Mouse (Mus musculus) heart, postnatal 25 days (tissue): ENCODE results near the gene Efcab5. TPM values are rescaled to one million over a fixed set of nuclear protein-coding genes. Genes with fewer than 3 reads are reported as not detected.
"Not testable (repeated sequence)": the region's sequence is repeated elsewhere in the genome, so short reads cannot be mapped to it uniquely, and the experiment has no call there.

ENCODE experiments used
- DNase-seq: peaks from one replicate; pipeline ENCODE4 v3.0.0; 2022; ENCODE audit warnings: low spot score
- intact Hi-C: fragments of 180-260 bp; cut with DNase I; formaldehyde crosslinking; loops from one replicate; pipeline ENCODE4 v1.15.1; 2025
- total RNA-seq, 2 experiments: library from RNA; stranded (reverse); gene quantifications; 2 replicates each; pipeline ENCODE4 v1.2.3; 2021

Gene Efcab5
- total RNA-seq, 2 experiments from 2014 or later: 0.25 to 0.65 TPM

DNA sequence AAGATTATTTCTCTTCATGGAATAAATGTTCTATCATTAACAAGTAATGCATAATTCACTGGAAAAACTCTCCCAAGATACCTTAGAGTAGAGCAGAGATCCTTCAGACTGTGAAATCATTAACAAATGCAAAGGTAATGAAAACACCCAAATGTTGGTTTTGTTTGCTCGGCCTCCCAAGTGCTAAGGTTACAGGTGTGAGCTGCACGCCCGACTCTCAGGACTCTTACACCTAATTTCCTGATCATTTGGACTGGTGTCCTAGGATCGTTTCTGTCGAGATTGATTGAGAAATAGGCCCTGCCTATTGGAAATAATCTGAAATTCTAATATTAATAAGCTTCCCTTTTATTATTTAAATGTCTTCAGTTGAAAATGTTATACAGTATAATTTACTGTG, 7.2 kb downstream of the Efcab5 start:
- no peak for DNase-seq
- intact Hi-C loops: no loop called here

DNA sequence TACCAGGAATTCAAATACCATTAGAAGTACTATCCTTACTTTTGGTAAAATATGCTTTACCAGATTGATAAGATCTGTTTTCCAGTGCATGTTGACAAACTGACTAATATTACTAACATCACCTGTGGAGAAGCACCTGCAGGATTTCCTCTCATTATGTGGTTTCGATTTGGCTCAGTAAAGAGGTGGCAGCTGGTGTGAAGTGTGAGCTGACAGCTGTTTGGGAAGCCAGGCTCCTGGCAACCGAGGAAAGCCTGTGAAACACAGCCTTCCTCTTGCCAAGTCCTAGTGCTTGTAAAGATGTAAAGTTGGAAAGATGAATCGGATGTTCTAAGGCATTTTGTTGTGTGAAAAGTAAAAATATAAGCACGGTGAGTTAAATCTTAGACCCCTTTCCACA, 7.9 kb downstream of the Efcab5 start:
- DNase-seq: no peak

DNA sequence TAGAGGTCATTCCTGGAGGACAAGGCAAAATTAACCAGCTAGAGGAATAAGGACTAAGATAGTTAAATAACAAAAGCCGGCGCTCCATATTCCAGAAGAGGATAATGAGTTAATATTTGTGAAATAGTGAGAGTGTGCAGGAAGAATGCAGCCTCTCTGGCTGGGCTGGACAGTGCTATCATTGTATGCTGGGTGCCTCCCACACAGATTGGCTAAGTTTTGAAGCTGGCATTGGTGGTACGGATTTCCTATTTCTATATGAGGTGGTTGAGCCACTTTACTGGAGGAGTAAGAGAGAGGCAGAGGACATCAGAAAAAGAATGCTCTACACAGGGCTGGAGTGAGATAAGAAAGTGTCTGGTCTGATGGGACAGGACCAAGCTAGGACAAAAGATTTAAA, 9.0 kb downstream of the Efcab5 start:
- intact Hi-C loops: no loop called here
- DNase-seq: no peak

More for the DNA sequence above, 7.9 kb downstream of the Efcab5 start:
- intact Hi-C loops: no loop called here

DNA sequence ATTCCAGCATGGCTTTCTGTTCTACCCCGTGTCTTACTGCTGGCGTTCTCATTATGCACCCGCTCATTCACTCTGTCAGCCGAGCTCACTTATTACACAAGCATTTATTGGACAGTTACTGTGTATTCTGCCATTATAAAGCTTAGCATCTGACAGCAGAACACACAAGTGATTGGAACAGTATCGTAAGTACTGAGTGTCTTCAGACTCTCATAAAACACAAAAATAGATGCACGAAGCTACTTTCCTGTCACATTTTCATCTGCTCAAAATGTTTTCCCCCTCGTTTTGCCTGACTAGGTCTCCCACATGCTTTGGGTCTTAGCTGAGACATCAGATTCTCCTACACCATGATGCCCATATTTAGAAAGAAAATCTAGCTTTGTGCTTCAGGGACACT, 14.2 kb downstream of the Efcab5 start:
- intact Hi-C loops: no loop called here
- DNase-seq: no peak

DNA sequence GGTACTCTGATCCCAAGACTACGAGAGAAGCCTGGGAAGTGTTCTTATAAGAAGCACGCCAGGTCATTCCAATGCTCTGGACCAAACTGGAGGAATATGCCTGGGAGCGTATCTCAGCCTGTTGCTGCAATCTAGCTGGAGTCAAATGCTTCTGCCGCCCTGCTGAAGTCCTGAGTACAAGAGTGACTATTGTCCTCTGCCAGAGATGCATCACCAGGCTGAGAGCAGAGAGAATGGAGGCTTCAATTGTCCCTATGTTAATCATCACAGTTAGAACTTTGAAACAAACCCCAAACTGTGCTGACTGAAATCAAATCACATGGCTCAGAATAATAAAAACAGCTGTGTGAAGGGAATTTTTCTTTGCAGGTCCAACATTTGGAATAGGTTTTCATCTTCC, 15.0 kb downstream of the Efcab5 start:
- no peak for DNase-seq
- intact Hi-C loops: no loop called here

DNA sequence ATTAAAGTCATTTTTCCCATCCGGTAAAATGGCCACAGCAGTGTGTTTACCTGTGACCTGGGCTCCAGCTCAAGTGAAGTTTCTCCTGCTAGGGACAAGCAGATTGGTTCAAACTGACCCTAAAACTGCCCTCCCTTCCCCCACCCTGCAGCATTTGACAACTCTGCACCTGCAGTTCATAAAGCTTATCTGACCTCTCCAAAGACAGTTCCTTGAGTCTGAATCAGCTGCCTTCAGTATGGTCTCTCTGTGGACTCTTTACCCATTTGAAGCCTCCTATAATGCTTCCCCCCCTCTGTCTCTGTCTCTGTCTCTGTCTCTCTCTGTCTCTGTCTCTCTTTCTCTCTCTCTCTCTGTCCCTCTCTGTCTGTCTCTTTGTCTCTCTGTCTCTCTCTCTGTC, 28.0 kb downstream of the Efcab5 start:
- intact Hi-C loops: no loop called here
- DNase-seq: no peak

DNA sequence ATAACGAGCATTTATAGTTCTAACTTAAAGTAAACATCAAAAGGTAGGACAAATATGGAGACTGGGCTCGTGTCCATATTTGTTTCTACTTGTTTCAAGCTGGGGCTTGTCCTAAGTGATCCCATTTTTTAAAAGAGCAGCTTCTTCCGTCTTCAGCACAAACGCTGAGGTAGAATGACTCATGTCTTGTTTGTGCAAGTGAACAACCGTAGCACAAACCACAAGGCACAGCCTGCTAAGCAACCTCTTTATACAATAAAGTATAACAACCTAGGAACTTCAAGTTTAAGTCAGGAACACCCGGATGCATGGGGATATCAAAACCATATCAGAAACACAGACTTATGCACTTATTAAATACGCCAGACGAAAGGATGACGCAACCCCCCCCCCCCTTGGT, 28.4 kb downstream of the Efcab5 start:
- DNase-seq: no peak
- intact Hi-C loops: no loop called here

DNA sequence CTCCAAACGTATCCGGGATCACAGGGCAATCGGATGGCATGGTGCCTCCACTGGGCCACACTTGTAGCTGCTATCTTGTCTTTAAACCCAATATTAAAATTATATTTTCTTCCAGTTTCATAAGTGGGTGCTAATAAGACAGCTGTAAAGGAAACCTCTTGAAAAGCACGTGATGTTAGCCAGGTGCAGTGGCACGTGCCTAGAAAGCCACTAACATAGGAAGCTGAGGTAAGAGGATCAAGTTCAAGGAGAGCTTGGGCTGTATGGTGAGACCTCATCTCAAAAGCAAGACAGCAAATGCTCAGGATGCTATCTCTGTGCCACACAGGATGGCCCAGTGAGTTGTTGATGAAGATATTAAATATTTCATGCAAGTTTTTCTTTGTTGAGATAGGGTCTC, 34.6 kb downstream of the Efcab5 start:
- intact Hi-C loops: no loop called here
- DNase-seq: no peak

DNA sequence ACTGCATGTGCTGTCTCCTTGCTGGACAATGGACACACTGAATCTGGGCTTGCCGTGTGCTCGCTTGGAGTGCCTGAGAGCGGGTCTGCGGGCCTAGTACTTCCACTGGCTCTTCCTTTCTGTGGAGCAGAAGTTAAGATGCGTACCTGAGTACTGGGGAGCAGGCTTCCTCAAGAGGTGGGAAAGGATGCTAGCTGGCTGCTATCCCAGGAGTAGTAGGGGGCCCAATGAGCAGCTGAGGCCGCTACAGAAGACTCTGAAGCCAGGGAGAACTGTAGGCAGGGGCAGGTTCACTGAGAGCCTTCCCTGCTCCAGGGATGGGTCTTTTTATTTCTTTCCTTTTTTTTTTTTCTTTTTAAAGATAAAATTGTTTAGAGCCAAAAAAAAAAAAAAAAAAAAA, 38.0 kb downstream of the Efcab5 start:
- DNase-seq: no peak
- intact Hi-C loops: no loop called here

DNA sequence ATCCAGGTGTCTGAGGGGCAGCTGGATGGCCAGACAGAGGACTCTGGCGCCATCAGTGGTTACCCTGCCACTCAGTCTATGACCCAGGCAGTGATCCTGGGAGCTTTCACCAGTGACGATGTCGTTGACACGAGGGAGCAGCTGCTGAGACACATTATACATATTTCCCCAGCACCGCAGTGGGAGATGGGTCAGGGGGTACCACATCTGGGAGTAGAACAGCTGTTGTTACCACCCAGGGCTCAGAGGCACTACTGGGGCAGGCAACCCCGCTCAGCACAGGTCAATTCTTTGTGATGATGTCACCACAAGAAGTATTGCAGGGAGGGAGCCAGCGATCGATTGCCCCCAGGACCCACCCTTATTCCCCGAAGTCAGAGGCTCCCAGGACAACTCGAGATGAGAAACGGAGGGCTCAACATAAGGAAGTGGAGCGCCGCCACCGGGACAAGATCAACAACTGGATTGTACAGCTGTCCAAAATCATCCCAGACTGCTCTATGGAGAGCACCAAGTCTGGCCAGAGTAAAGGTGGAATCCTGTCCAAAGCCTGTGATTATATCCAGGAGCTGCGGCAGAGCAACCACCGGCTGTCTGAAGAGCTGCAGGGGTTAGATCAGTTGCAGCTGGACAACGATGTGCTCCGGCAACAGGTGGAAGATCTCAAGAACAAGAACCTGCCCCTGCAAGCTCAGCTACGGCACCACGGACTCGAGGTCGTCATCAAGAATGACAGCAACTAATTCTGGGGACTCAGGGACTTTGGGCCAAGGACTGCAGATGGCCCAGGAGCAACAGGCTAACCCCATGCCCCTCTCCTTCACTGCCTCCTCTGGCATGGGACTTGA, 38.8 kb downstream of the Efcab5 start:
- intact Hi-C loops, DNase-seq: not testable (repeated sequence)

DNA sequence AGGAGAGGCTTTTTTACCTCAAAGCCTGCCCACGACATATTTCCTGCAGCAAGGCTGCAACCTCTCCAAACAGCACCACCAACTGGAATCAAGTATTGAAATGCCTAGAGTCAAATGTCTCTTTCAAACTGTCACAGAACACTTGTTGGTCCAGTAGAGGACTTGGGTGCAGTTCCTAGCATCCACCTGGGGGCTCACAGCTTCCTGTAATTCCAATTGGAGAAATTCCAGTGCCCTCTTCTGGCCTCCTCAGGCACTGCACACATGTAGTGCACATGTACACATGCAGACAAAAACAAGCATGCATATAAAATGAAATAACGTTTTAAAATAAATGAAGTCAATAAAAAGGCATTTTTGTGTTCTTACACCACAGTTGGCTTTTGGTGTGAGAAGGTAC, 40.0 kb downstream of the Efcab5 start:
- DNase-seq: no peak
- intact Hi-C loops: no loop called here

DNA sequence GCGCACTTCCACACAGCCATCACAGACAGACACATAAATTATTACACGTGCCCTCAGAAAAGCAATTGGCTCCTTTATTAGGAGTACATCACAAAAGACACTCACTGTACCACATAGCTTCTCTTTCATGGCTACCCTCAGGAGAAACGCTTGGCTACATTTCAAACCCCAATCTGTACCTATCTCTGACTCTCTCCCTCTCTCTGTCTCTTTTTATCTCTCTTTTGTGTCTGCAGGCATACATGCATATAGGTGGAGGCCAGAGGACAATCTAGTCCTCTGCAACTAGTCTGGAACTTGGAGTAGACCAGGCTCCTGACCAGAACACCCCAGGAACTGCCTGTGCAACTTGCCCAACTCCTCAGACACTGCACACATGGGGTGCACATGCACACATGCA, 41.0 kb downstream of the Efcab5 start:
- intact Hi-C loops: no loop called here
- no peak for DNase-seq

DNA sequence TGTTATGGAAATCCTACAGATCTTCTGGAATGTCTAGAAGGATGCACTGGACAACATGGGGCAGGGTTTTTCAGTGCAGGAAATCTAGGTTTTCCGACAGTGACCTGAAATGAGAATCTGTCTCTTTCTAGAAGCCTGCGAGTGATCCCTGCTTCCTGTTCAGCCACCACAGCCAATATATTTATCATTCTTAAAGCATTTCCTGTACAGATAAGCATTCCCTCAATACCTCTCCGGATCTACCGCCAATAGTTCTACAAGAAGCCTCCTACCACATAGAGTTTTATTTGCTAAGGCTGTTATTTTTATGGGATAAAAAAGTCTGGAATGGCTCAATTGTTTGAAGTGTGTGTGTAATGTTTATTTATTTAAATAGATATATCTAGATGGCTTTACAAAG, 43.3 kb downstream of the Efcab5 start:
- DNase-seq: no peak
- intact Hi-C loops: no loop called here

DNA sequence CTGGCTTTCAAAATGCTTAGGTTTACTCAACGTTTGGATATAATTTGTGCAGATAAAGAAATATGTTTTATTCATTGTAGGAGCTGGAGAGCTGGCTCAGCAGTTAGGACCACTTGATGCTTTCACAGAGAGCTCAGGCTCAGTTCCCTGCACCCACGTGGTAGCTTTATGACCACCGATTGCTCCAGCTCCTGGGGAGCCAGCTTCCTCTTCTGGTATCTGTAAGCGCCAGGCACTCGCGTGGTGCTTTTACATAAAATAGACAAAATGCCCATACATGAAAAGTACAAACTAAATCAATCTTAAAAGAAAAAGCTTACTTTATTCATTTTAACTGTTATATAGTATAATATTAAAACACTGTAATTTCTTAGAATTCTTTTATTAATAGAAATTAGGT, 46.8 kb downstream of the Efcab5 start:
- DNase-seq: no peak
- intact Hi-C loops: no loop called here

DNA sequence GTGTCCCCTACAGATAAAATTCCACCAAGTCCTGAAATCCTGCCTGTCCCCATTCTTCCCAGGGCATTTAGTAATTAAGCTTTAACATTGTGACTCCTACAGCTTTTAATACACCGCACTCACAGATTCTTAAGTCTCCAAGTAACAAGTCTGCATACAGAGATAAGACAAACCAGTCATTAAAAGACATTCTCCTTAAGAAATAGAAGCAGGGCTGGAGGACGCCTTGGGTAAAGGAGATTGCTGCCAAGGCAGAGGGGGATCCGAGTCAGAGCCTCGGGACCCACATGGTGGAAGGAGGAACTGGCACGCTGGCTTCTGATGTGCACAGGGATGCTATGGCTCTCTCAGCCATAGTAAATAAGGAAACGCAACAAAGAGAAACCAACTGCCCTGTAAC, 48.8 kb downstream of the Efcab5 start:
- intact Hi-C loops: no loop called here
- no peak for DNase-seq

DNA sequence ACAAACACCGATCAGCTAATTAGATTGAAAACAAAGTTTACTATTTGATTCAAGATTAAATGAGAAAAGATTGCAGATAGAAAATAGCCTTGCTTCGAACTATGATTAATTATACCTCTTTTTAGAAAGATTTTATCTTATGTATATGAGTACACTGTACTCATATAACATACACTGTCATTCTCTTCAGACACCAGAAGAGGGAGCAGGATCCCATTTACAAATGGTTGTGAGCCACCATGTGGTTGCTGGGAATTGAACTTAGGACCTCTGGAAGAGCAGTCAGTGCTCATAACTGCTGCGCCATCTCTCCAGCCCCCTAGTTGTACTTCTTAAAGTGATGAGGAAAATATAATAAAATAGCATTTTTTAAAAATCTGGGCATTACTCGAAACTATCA, 55.3 kb downstream of the Efcab5 start:
- no peak for DNase-seq
- intact Hi-C loops: no loop called here

DNA sequence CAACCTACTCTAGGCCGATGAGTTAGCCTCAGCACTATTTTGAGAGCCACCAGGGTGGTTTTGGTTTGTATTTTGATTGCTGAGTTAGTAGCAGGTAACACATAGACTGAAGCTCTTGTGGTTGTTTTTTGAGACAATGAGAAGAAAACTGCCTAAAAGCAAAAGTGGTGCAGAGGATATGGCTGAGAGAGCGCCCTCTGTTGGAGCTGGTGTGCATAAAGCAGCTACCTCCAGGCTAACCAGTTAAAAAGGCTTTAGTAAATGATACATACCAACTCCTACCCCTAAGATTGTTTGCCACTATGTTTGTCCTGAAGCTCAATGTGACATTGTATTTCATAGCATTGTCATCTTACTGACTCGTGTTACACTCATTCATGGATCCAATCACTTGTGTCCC, 56.2 kb downstream of the Efcab5 start:
- no peak for DNase-seq
- intact Hi-C loops: no loop called here

DNA sequence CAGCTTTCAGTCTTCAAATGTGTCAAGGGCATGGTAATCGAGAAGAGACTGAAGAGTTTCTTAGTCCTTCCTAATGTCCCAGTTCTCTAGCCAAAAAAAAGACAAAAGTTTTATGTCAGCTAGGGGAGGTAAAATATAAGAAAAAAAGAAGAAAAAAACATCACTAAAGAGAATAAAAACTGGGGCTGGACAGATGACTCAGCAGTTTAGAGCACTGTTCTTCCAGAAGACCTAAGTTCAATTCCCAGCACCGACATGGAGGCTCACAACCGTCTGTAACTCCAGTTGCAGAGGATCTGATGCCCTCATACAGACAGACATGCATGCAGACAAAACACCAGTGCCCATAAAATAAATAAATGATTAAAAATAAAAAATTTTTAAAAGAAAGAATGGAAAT, 60.2 kb downstream of the Efcab5 start:
- DNase-seq: no peak
- intact Hi-C loops: no loop called here

DNA sequence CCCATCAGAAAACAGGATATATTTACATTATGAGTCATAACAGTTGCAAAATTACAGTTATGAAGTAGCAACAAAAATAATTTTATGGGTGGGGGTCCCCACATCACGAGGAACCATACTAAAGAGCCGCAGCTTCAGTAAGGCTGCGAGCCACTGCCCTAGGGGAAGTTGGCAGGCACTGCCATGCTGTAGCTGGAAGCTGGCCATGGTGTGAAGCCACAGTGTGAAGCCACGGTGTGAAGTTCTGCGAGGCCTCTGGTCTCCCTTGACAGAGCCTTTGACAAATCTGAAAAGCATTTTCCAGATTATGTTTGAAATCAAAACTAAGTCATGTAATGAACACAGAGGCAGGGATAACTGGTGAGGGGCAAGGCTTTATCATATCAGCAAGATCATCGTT, 77.6 kb downstream of the Efcab5 start:
- no peak for DNase-seq

DNA sequence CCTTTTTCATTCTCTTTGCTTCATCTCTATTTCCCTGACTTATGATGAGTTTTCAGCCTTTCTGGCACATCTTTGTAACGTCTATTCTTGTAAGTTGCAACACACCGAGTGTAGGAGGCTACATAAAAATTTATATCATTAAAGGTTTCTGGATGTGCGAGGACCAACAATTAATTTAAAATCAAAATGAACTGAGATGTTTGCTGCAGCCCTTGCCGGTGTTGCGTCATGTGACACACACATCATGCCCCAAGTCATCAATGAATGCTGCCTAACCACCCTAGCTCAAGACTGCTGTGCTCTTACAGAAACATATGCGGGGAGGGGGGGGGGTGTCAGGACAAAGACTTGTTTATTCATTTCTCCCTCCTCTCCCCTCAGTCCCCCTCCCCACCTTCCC, 80.3 kb downstream of the Efcab5 start:
- no peak for DNase-seq
- intact Hi-C loops: no loop called here

More for the DNA sequence above, 77.6 kb downstream of the Efcab5 start:
- intact Hi-C loops: no loop called here

DNA sequence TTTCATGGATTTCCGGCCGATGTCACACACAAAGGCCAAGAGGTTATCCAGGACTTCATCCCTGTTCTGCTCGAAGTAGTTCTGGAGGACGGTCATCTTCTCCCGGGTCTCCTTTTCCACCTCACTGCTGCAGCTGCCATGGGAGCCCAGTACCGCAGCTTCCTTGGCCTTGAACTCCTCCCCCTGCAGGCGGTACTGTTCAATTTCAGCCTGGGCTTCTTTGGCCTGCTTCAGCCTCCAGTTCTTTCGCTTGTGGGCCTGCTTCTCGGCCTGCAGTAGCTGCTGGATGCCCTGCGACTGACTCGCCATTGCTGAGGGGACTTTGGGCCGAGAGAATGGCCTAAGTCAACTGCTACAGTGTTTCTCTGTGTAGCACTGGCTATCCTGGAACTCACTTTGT, 80.9 kb downstream of the Efcab5 start:
- DNase-seq, intact Hi-C loops: not testable (repeated sequence)

DNA sequence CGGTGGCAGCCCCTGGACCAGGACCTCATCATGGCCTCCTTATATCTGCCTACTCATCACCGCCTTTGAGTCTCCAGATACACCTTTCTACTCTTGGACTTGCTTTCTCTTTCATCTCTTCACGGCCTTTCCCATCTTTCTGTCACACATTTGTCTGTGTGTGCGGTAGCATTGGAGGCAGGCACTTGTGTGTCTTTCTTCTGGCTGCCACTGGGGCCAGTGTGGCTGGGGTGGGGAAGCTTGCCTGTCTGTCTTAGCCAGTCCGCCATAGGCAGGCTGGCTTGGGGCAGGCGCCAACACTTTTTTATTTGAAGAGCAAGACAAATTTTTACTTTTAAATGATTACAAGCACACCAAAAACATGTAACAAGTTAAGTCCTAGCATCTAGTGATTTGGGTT, 81.8 kb downstream of the Efcab5 start:
- intact Hi-C loops: no loop called here
- no peak for DNase-seq
